Mouse (Mus musculus): ENCODE results near the gene Shank3.

The Shank3 gene

DNA sequence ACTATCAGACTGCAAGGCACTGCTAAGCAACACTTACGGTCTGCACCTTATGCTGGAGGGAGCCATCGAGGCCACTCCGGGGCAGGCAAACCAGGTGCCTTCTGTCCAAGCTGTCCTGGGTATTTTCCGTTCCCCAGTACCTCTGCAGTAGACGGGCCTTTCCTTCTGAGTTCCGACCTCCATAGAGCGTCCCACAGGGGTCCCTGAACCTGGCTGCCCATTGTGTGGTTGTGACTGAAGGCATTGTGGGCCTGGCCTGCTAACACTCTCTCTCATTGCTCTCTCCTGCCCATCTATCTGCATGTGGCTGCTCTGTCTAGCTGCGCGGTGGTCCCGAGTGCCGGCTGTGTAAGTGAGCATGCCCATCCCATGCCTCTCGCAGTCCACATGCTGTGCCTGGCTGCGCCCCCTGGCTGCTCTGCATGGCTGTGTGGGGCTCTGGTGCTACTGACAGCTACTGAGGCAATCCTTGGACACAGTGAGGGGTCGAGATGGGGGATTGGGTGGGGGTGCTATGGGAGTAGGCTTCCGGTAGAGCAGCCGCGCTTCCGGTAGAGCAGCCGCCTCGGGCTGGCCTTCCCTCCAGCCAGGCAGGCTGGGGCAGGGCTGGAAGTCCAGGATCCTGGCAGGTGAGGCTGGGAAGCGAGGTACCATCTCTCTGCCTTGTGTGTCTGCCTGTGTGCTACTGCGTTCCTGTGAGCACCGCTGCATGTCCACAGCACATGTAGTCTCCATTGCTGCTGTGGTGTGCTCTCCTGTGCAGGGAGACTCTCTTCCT is 57.2 kb downstream of the Shank3 start:
- no peak for DNase-seq (ENCODE audit: low spot score in 2 of 2)

DNA sequence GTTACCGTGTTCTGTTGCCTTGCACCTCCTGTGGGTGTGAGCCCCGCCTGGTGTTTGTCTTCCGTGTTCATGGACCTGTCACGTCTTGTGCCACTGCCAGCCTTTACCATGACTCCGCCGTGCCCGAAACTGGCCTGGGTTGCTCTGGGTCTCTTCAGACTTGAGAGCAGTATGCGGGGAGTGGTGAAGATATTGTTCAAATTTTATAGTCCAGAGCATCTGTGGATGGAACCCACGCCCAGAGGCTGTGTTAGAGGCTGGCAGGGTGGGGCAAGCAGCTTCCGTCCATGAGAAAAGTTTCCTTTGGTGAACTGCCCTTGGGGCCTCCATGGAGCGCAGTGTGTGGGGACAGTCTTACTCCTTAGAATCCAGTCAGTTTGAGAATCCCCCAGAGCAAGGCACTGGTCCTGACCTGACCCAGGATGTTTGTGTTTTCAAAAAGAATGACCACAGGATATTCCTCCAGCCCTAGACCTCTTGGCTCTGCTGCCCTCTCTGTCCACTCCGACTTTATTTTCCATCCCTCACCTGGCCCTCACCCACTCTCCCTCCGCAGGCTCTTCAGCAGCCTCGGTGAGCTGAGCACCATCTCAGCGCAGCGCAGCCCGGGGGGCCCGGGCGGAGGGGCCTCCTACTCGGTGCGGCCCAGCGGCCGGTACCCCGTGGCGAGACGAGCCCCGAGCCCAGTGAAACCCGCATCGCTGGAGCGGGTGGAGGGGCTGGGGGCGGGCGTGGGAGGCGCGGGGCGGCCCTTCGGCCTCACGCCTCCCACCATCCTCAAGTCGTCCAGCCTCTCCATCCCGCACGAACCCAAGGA is 58.0 kb downstream of the Shank3 start:
- no peak for DNase-seq (ENCODE audit: low spot score in 2 of 2)

DNA sequence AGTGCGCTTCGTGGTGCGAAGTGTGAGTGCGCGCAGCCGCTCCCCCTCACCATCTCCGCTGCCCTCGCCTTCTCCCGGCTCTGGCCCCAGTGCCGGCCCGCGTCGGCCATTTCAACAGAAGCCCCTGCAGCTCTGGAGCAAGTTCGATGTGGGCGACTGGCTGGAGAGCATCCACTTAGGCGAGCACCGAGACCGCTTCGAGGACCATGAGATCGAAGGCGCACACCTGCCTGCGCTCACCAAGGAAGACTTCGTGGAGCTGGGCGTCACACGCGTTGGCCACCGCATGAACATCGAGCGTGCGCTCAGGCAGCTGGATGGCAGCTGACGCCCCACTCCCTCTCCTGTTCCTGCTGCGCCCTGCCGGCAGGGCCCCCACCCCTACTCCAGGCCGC is 58.6 kb downstream of the Shank3 start:
- DNase-seq (ENCODE audit: low spot score in 2 of 2), result no peak

DNA sequence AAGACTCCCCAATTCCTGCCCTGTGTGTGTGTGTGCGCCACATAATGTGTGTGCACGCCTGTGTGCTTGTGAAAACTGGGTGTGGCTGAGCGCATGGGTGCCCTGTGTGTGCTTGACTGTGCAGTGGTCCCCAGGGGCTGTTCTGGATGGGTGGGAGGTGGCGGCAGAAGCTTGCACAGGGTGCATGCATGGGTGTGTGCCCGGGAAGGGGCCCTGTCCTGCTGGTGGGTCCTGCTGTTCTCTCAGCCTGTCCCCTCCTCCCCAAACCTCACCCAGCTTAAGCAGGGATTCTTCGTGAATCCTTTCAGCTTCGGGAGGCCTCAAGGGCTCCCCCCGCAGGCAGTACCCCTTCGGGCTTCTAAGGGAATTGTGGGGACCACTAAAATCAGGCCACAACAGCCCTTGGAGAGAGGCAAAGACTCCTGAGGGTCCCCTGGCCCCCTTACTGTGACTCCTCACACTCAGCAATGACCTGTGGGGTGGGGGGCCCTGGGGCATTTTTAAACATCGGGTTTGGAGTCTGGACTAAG is 59.8 kb downstream of the Shank3 start:
- no peak for DNase-seq (ENCODE audit: low spot score in 2 of 2)

DNA sequence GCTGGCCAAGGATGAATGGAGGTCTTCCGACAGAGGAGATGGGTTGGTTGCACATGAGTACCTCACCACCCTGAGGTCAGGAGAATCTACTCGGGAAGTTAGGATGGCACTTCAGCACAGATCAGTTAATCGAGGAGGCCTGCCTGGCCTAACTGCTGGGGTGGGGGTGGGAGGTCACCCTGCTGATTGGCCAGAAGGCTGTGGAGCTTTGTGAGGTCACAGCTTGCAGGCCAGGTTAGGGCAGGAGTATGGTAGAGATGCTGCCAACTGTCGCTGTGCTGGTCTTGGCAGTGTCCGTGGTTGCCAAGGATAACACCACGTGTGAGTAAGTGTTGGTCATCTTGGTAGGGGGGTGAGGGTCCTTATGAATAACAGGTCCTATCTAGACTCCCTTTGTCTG is 68.7 kb downstream of the Shank3 start, which contains the start of gene Acr:
Gene Acr (plus strand): TSS at position 213 of the 400 bp plus-strand sequence.
- no peak for DNase-seq (ENCODE audit: low spot score in 2 of 2)

DNA sequence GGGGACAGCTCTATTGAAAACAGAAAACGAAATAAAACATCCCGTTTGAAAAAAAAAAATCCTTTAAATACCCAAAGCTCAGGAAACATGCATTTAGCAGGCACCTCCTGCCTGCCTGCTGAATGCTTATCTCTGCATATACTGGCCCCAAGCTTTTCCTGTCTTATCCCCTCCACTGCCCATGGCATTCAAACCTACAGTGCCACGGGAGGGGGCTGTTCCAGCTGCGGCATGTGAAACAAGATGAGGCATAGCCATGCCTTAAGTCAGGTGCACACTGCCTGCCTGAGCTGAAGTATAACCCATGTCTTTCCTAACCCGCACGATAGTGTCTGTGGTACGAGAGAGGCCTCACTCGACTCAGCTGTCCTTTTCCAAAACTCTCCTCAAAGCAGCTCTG is 72.7 kb downstream of the Shank3 start:
- no peak for DNase-seq (ENCODE audit: low spot score in 2 of 2)

DNA sequence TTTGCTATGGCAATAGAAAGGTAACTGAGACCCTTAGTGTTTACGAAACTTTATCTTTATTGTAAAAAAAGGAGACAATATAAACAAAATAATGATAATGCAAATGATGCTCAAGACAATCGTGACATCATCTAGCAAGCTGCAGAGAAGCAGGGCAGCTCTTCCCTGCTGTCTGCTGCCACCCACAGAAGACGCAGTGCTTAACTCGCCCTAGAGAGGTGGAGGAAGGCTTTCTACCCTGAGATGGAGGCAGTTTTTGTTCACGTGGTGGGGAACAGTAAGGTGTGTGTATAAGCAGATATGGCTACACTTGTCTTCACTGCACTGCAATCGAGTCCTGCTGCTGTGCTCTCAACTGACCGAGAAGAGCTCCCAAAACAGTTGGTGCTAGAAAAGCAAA is 83.1 kb downstream of the Shank3 start:
- DNase-seq (ENCODE audit: low spot score in 2 of 2), result no peak

DNA sequence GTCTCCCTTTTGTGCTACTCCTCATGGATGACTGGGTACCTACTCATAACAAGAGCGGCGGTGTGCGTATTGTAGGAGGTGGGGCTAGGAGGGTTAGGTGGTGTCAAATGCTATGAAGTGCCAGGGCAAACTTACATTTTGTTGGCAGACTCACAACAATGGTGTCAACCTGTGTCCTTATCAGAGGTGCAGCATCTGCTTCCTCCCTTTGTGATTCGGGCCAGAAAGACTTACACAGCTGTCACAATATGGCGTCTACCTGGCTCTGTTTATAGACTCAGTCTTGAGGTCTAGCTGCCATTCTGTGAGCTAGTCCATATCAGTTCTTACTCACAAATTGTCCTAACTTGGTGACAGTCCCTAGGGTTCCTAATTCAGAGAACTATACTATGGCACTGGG is 85.7 kb downstream of the Shank3 start:
- no peak for DNase-seq (ENCODE audit: low spot score in 2 of 2)

DNA sequence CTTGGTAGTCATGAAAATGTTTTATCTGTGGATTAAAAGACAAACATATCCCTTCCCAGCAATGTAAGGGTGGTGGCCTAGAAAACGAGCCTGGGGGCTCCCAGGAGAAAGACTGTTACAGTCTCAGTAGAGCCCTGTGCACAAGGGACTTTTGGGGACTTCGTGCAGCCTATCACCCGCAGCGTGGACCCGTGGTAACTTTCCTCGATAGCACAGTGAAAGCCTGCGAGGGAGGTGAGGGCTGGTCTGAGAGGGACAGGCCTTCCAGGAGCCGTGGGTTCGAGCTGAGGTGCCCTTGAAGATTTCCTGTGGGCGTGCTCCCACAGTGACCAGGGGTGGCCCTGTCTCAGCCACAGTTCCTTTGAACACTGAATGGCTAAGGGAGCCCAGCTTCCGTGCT is 86.2 kb downstream of the Shank3 start:
- no peak for DNase-seq (ENCODE audit: low spot score in 2 of 2)

DNA sequence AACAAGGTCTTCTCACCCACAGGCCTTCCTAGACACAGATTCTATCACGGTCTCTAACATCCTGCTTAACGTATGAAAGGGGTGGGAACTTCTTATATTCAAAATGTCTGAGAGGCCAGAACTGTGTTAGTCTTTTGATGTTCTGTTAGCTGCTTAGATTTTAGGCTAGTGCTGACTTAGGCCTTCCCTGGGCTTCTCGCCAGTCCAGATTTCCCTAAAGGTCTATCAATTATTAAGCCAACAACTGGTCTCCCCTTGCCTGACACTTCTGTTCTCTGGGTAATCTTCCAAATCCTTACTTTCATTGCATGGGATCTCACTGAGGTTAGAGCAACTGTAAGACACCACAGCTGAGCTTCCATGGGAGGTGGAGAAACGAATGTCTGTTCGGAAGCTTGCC is 89.7 kb downstream of the Shank3 start:
- DNase-seq (ENCODE audit: low spot score in 2 of 2), result no peak

DNA sequence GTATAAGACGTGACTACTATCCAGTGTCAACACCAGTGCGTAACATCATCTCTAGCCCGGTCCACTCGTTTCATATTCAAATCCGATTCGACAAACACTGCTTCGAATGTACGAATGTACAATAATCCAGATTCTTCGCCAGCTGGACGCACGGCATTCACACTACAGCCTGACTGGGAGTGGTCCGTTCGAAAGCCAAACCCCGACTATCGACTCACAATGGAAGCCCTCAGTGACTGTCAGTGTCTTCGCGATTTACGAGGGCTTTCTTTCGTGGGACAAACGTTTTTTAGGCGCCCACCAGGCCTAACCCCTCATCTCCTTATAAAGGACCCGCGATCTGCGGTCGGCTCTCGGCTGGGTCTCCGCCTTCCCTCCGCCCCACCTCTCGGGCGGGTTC is 91.9 kb downstream of the Shank3 start:
- DNase-seq (ENCODE audit: low spot score in 2 of 2), result no peak

DNA sequence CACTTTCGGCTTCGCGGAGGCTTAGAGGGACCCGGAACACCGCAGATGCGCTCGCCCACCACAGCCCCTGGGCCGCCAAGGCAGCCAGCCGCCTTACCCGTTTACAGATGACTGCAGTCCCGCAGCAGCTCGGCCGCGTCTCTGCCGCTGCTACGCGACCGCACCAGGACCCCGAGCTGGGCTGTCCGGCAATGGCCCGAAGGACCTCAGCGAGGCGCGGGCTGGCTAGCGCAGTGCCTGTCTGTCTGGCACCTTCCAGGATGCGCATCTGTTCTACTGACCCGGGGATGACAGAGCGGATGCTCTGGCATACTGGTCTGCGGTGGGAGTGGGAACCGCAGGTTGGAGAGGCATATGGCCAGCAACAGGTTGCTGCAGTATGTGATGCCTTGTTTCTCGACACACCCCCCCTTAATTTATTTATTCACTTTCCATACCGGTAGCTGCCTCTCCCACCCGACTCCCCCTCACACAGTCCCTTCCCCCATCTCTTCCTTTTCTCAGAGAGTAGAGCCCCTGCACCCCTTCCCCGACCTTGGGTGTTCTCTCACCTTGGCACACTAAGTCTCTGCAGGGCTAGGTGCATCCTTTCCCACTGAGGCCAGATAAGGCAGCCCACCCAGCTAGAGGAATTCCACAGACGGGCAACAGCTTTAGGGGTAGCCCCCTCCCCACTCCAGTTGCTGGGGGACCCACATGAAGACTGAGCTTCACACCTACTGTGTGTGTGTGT is 92.5 kb downstream of the Shank3 start, which contains the start of gene Rabl2:
Gene Rabl2 (minus strand): TSS at position 201 of the 733 bp plus-strand sequence.
- DNase-seq (ENCODE audit: low spot score in 2 of 2), result peak; percentile 81 to 87

DNA sequence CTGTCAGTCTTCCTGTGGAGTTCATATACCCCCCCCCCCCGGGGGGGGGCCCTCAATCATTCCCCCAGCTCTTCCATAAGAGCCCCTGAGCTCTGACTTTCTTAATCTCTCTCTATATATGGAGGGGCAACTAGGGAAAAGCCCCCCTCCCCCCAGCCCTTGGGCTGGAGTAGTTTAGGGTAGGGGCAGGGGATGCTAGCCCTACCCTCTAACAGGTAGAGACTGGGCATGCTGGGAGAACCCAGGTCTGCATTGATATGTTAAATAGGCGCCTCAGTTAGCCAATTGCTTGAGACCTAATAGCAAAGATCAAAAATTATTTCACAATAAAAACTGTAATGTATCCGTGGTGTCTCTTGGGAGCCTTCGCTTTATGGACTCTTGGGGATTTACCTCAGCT is 93.1 kb downstream of the Shank3 start:
- DNase-seq (ENCODE audit: low spot score in 2 of 2), result no peak

DNA sequence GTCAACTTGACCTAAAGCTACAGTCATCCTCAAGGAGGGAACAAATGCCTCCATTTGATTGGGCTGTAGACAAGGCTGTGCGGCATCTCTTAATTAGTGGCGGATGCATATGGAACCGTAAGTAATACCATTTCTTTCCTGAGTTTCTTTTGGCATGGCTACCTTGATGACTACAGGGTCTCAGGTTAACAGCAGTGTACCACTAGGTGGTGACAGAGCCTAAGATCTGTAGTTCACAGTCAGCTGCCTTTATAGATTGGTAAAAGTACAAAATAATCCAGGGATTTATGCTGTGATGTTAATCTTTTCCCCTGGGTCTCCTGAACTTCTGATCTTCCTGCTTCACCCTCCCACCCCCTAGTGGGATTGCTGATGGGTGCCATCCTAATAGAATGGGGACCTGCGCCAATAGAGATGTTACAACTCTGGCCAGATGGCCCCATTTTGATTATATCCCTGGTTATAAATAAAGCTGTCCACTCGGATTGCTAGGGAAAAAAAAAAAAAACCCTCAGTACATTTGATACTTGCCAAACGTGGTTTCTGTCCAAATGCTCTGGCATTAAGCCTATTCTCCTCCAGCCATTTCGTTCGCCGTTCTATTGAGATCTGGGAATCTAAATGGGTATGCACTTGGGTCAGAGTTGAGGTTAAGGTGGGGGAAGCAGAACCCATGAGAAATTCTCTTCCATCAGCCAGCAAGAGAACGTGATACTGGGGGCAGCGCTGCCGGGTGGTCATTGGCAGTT is 106.6 kb downstream of the Shank3 start:
- DNase-seq (ENCODE audit: low spot score in 2 of 2), result no peak

DNA sequence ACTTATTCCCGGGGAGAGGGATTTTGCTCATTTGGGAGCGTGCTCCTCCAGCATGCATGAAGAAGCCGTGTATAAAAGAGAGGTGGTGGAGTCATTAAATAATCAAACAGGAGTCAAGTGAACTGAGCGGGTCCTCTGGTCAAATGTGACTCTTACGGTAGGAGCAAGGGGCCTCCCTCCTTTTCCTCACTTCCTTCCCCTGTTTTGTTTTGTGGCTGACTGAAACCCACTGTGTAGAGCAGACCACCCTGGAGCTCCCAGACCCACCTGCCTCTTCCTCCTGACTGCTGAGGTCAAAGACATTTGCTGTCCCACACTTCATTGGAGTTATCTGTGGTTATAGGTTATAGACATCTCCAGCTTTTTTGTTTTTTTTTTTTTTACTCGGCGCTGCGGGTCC is 108.1 kb downstream of the Shank3 start:
- no peak for DNase-seq (ENCODE audit: low spot score in 2 of 2)

DNA sequence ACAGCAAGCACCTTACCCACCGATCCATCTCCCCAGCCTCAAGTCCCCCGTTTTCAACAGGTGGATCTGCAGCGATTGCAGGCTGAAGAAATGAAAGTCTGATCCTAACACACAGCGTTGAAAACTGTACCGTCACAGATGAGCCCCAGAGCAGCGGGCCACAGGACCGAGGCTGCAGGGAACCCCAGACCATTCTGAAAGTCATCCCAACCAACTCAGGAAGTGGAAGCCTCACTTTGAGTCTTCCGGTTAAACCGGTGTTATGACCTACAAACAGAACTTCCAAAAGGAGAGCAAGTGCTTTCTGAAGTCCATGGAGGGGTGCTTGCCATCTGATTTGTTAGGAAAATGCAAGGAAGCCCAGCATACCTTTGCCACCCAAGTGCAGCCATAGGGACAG is 108.5 kb downstream of the Shank3 start:
- DNase-seq (ENCODE audit: low spot score in 2 of 2), result no peak

Data from right cerebral cortex, postnatal 36 days (tissue).